Mouse (Mus musculus) forebrain, embryonic 13.5 days (tissue): ENCODE measurements at regions not wholly inside any gene's neighbourhood (a gene's known extent, or its start where the extent isn't known, plus 50 kb on each side); places are given as distances from the start of the nearest gene placed in this dataset.

ENCODE experiments used
- ATAC-seq: fragments of 200-750 bp; cut with Nextera tagmentation; 2 replicates; pipeline ENCODE4 v1.8.0; 2017
- H3K27ac ChIP-seq: fragments of 300-500 bp; sonication (generic); 2 replicates; pipeline ENCODE4 v1.5.1; 2015; ENCODE audit warnings: inconsistent platforms, mild to moderate bottlenecking, moderate library complexity
- H3K27me3 ChIP-seq: fragments of 300-500 bp; sonication (generic); 2 replicates; pipeline ENCODE4 v1.6.1; 2015; ENCODE audit warnings: mild to moderate bottlenecking, inconsistent platforms
- H3K36me3 ChIP-seq: fragments of 300-500 bp; sonication (generic); 2 replicates; pipeline ENCODE4 v1.6.1; 2015; ENCODE audit warnings: mild to moderate bottlenecking, inconsistent platforms; ENCODE audit not compliant: poor library complexity, severe bottlenecking
- H3K4me1 ChIP-seq: fragments of 300-500 bp; sonication (generic); 2 replicates; pipeline ENCODE4 v1.6.1; 2015; ENCODE audit warnings: inconsistent platforms
- H3K4me2 ChIP-seq: fragments of 300-500 bp; sonication (generic); 2 replicates; pipeline ENCODE4 v1.6.1; 2015; ENCODE audit warnings: inconsistent platforms, mild to moderate bottlenecking, moderate library complexity
- H3K4me3 ChIP-seq: fragments of 300-500 bp; sonication (generic); 2 replicates; pipeline ENCODE4 v1.5.1; 2015; ENCODE audit warnings: mild to moderate bottlenecking, inconsistent platforms
- H3K9ac ChIP-seq: fragments of 300-500 bp; sonication (generic); 2 replicates; pipeline ENCODE4 v1.6.1; 2015; ENCODE audit warnings: mild to moderate bottlenecking, inconsistent platforms
- H3K9me3 ChIP-seq: fragments of 300-500 bp; sonication (generic); replicated peaks from 2 replicates; pipeline ENCODE4 v1.6.1; 2016; ENCODE audit warnings: inconsistent platforms
- WGBS: fragments of 180-500 bp; shearing (Covaris S2); methylation state at CpG from one replicate; pipeline ENCODE4 v1.1.7; 2015; 5-methylcytosine and 5-hydroxymethylcytosine counted together

DNA sequence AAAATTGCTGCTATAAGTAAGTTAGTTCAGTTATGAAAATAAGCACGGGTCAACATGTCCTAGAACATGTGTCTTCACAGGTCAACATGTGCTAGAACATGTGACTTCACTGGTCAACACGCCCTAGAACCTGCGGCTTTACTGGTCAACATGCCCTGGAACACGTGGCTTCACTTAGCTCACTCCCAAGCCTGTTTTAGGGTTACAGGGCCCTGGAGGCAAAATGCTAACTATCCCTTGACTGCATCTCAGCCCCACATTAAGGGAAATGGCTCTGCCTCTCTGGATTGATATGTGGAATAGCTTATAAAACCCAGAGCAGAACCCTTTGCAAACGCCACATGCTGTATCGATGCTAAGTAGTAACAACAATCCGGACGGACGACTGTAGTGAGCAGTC, 67.8 kb downstream of the Nkx6-1 start:
- Histone ChIP-seq H3K9ac (no peak overlapping the region), H3K9me3 (no peaks in the 10 kb centered on the region), H3K27ac (no peak overlapping the region), H3K4me2 (no peak overlapping the region), H3K4me3 (no peak overlapping the region), H3K27me3 (peaks cover 6% of the 10 kb centered on the region; the same call in 1 of the 2 replicates), H3K36me3 (no peaks in the 10 kb centered on the region), H3K4me1 (no peaks in the 10 kb centered on the region)
- no peak for ATAC-seq
- WGBS, result 93% methylated on average over 9 of the region's 9 CpGs

DNA sequence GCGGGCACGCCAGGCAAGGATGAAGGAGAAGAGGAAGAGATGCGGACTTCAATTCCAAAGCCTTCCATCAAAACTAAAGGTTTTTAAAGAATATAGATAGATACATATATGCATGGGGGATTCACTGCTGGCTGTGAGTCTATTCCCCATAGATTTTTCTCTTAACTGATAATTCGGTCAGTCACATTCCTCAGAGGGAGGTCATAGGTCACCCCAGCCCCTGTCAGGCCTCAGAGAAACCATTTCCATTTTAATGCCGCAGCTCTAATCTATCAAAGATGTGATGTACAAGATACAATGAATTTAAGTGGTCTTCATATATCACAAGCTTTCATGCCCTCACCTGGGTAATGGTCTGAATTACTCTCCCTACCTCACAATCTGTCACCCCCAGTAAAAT, 73.6 kb downstream of the Nkx6-1 start:
- peaks cover 12% of the 10 kb centered on the region for H3K4me1 ChIP-seq
- H3K4me2 ChIP-seq, result no peak overlapping the region
- no peaks in the 10 kb centered on the region for H3K36me3 ChIP-seq
- no peak overlapping the region for H3K4me3 ChIP-seq
- no peak overlapping the region for H3K27ac ChIP-seq
- WGBS, result 89% methylated on average over 5 of the region's 5 CpGs
- no peak overlapping the region for H3K9ac ChIP-seq
- H3K9me3 ChIP-seq, result no peaks in the 10 kb centered on the region
- peaks cover 10% of the 10 kb centered on the region for H3K27me3 ChIP-seq
- no peak for ATAC-seq

DNA sequence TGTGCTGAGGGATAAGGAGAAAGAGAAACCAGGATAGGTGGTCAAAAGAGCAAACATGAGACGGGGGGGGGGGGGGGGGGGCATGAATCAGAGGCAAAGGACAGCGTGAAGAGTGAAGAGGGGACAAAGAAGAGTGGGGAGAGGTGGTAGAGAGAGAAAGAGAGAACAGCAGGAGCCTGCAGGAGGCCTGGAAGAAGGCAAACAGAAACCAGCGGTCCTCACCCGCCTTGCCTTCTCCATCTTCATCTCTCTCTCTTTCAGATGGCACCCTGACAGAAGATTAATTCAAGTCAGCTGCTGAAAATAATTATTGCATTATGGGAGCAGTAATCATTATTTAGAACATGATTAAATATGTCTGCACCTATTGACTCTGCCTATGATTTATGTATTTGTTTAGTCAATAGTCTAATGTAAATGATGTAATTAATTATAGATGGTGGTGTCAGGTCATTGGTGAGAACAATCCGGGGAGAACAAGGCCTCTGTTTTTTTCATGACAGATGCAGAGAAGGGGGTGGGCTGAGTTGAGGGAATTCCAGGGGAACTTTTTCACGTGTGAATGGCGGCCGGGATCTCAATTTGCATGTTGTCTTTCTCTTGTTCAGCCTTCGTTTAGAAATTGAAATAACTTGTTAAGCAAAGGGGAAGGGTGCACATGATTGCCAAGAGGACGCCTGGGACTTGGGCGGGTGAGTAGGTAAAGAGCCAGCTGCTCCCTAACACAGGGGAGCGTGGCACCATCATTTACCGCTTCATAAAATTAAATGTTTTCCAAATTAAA, 74.3 kb downstream of the Nkx6-1 start:
- Histone ChIP-seq H3K9ac (no peak overlapping the region), H3K4me2 (no peak overlapping the region), H3K27ac (no peak overlapping the region), H3K36me3 (no peaks in the 10 kb centered on the region), H3K9me3 (no peaks in the 10 kb centered on the region), H3K4me3 (no peak overlapping the region), H3K4me1 (peaks cover 12% of the 10 kb centered on the region), H3K27me3 (peaks cover 10% of the 10 kb centered on the region)
- WGBS, result 21% methylated on average over 11 of the region's 13 CpGs
- ATAC-seq, result peak; percentile 75

DNA sequence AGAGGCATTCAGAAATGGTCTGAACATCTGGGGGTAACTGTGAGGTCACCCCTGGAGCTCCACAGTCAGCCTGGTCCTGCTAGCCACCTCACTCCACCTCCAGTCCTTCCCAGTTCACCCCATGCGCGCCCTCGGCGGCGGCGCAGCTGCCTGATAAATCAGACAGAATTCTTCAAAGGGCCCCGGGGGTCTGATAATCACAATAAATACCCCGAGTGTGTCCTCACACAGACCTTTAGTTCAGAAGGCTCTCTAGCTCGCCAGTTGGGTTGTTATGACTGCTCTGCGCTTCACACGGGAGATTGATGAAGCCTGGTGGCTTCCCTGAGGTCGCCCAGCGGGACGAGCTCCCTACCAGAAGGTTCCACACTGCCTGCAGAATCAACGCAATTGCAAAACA, 91.8 kb downstream of the Nkx6-1 start:
- Histone ChIP-seq H3K27ac (no peak overlapping the region), H3K9ac (no peak overlapping the region), H3K4me1 (no peaks in the 10 kb centered on the region; the same call in 1 of the 2 replicates), H3K36me3 (no peaks in the 10 kb centered on the region), H3K27me3 (peaks cover 17% of the 10 kb centered on the region; the same call in 1 of the 2 replicates), H3K4me2 (no peak overlapping the region), H3K4me3 (no peak overlapping the region), H3K9me3 (no peaks in the 10 kb centered on the region)
- 86% methylated on average over 15 of the region's 15 CpGs for WGBS
- ATAC-seq, result no peak

DNA sequence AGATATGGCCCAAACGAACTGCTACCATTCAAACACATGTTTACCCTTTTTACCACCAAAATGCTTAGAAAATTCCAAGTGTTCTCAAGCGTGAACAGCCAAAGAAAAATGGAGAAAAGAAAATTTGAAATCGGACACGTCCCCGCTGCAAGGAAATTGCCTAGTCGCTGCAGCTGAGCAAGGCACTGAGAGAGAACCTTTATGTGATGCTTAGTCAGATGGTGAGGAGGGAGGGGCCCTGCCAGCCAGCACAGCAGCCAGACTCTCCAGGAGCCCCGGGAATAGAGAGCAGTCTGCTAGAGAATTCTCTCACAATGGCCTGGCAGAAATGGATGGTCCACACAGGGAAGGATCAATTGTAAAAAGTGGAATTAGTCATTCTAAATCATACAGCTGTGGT, 99.0 kb downstream of the Nkx6-1 start:
- Histone ChIP-seq H3K36me3 (no peaks in the 10 kb centered on the region), H3K27me3 (peaks cover 22% of the 10 kb centered on the region), H3K27ac (no peak overlapping the region), H3K4me2 (peak overlapping the region; percentile 18; the same call in 1 of the 2 replicates), H3K4me3 (no peak overlapping the region), H3K4me1 (no peaks in the 10 kb centered on the region), H3K9me3 (0 out of 2 replicates have a peak, but pooled peaks cover under 1% of the 10 kb centered on the region), H3K9ac (no peak overlapping the region)
- 7% methylated on average over 7 of the region's 7 CpGs for WGBS
- peak; percentile 68; the same call in 1 of the 2 replicates for ATAC-seq

DNA sequence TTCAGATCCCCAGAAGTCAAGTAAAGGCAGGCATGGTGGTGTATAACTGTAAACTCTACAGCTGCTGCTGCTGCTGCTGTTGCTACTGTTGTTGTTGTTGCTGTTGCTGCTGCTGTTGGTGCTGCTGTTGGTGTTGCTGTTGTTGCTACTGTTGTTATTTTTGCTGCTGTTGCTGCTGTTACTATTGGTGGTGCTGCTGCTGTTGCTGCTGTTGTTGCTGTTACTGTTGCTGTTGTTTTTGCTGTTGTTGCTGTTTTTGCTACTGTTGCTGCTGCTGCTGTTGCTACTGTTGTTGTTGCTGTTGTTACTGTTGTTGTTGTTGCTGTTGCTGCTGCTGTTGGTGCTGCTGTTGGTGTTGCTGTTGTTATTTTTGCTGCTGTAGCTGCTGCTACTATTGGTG, 104.4 kb downstream of the Nkx6-1 start:
- H3K27me3 ChIP-seq, result peaks cover 15% of the 10 kb centered on the region
- H3K4me1 ChIP-seq, result 0 out of 2 replicates have a peak, but pooled peaks cover 4% of the 10 kb centered on the region
- peaks cover 8% of the 10 kb centered on the region; the same call in 1 of the 2 replicates for H3K9me3 ChIP-seq
- H3K27ac ChIP-seq, result no peak overlapping the region
- no peak for ATAC-seq
- H3K4me2 ChIP-seq, result no peak overlapping the region
- H3K4me3 ChIP-seq, result no peak overlapping the region
- H3K36me3 ChIP-seq, result no peaks in the 10 kb centered on the region
- H3K9ac ChIP-seq, result no peak overlapping the region

DNA sequence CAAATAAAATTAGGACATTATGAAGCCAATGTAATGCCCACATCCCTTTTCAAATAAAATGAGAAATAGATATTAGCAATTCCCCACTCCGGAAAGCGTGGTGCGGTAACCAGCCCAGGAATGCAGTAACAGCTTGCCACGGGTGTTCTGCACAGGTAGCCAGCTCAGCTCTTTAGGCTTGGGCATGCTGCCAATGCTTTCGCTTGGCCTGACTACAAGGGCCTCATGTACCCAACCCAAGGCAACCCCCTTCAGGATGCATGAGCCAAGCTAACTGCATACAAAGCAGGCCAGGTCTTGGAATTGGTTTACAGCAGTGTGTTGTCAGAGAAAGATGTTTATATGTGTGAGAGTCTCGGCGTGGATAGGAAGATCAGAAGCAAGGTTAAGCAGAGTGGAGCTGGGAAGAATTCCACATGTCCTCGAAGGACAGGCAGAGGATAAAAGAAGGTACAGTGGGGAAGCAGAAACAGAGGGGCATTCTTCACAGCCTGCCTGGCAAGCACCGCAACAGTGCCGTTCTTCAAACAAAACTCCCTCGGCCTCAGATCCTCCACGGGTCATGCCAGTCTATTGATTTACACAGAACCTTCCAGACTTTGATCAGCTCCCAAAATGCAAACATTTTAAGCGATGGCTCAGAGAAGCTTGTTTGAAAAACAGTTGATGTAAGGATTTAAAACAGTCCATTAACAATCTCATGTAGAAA, 106.4 kb downstream of the Nkx6-1 start:
- peak; percentile 67 for ATAC-seq
- Histone ChIP-seq H3K9ac (no peak overlapping the region), H3K27me3 (peaks cover 13% of the 10 kb centered on the region; the same call in 1 of the 2 replicates), H3K4me1 (0 out of 2 replicates have a peak, but pooled peaks cover 4% of the 10 kb centered on the region), H3K4me2 (no peak overlapping the region), H3K9me3 (peaks cover 8% of the 10 kb centered on the region; the same call in 1 of the 2 replicates), H3K4me3 (no peak overlapping the region), H3K27ac (no peak overlapping the region), H3K36me3 (no peaks in the 10 kb centered on the region)
- 62% methylated on average over 13 of the region's 13 CpGs for WGBS

DNA sequence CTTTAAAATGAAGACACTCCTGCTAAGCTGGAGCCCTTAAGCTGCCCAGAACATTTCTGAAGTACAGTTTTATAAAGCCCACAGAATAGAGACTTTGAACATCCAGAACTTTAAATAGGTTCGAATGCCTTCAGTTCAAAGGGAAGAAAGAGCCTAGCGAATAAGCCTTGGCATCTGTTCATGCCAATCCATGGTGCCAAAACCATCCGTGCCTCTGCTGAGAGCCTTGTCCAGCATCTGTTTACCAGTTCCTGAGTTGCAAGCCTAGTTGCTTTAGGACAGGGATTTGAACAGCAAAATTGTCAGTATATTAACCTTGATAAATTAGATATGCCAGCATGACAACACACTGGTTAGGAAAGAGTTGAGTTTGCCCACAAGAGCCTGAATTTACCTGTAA, 107.6 kb downstream of the Nkx6-1 start:
- Histone ChIP-seq H3K27me3 (peaks cover 25% of the 10 kb centered on the region), H3K4me3 (no peak overlapping the region), H3K4me1 (0 out of 2 replicates have a peak, but pooled peaks cover 4% of the 10 kb centered on the region), H3K36me3 (no peaks in the 10 kb centered on the region), H3K4me2 (no peak overlapping the region), H3K9ac (no peak overlapping the region), H3K27ac (no peak overlapping the region), H3K9me3 (peaks cover 8% of the 10 kb centered on the region; the same call in 1 of the 2 replicates)
- WGBS, result 76% methylated on average over 3 of the region's 3 CpGs
- ATAC-seq, result no peak

DNA sequence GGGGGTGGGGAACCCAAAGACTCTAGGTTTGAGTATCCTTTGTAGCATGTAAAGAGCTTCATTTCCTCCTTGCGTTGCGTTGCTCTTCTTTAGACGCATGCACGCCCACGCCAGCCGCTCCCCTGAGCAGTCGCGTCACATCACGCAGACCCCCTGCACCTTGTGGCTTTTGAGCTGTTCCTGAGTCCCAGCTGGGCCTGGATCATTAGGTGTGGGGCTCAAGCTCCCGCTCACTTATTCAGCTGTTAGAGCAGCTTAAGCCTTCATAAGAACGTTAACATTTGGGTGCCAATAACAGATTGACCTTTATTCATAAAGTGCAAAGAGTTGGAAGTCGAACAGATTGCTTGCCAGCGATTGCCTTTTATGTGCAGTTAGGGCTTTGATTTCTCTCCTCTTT, 121.5 kb downstream of the Nkx6-1 start:
- 2% methylated on average over 13 of the region's 13 CpGs for WGBS
- no peak for ATAC-seq
- H3K9ac ChIP-seq, result no peak overlapping the region
- H3K27ac ChIP-seq, result no peak overlapping the region
- no peak overlapping the region for H3K4me2 ChIP-seq
- H3K36me3 ChIP-seq, result no peaks in the 10 kb centered on the region
- H3K27me3 ChIP-seq, result peaks cover 92% of the 10 kb centered on the region
- H3K9me3 ChIP-seq, result no peaks in the 10 kb centered on the region
- no peak overlapping the region for H3K4me3 ChIP-seq
- peaks cover 8% of the 10 kb centered on the region for H3K4me1 ChIP-seq

DNA sequence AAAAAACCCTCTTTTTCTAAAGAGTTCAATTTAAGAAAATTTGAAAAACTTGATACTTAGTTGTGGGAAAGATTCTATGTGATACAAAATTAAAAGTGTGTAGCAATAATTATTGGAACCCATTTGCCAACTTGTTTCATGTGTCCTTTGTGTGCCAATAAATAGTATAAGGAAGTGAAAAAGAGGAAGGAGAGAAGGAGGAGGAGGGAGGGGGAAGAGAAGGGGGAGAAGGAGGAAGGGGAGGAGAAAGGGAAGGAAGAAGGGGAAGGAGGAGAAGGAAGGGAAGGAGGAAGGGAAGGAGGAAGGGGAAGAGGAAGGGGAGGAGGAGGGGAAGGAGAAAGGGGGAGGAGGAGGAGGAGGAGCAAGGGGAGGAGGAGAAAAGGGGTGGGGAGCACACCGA, 125.0 kb downstream of the Nkx6-1 start:
- no peak for ATAC-seq
- Histone ChIP-seq H3K27me3 (peaks cover 94% of the 10 kb centered on the region), H3K4me2 (no peak overlapping the region), H3K36me3 (no peaks in the 10 kb centered on the region), H3K4me1 (peaks cover 19% of the 10 kb centered on the region), H3K4me3 (no peak overlapping the region), H3K9ac (no peak overlapping the region), H3K27ac (no peak overlapping the region), H3K9me3 (no peaks in the 10 kb centered on the region)
- 20% methylated on average over 1 of the region's 1 CpGs for WGBS

DNA sequence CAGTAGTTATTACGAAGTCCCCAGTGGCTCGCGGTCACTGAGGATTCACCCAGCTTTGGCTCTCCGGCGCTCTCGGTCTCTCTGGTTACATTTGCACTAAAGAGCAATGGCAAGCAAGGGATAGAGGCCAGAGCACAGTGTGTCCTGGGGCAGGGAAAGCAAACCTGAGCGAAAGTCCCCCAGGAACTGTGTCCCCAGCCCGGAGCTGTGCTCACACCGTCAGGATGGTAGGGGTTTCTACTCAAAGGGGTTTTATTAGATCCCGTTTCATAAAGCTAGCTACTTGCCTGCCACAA, 125.6 kb downstream of the Nkx6-1 start:
- Histone ChIP-seq H3K27me3 (peaks cover 94% of the 10 kb centered on the region), H3K9ac (no peak overlapping the region), H3K9me3 (no peaks in the 10 kb centered on the region), H3K36me3 (no peaks in the 10 kb centered on the region), H3K4me2 (no peak overlapping the region), H3K4me1 (peaks cover 19% of the 10 kb centered on the region), H3K4me3 (no peak overlapping the region), H3K27ac (no peak overlapping the region)
- WGBS, result 2% methylated on average over 10 of the region's 10 CpGs
- ATAC-seq, result no peak

DNA sequence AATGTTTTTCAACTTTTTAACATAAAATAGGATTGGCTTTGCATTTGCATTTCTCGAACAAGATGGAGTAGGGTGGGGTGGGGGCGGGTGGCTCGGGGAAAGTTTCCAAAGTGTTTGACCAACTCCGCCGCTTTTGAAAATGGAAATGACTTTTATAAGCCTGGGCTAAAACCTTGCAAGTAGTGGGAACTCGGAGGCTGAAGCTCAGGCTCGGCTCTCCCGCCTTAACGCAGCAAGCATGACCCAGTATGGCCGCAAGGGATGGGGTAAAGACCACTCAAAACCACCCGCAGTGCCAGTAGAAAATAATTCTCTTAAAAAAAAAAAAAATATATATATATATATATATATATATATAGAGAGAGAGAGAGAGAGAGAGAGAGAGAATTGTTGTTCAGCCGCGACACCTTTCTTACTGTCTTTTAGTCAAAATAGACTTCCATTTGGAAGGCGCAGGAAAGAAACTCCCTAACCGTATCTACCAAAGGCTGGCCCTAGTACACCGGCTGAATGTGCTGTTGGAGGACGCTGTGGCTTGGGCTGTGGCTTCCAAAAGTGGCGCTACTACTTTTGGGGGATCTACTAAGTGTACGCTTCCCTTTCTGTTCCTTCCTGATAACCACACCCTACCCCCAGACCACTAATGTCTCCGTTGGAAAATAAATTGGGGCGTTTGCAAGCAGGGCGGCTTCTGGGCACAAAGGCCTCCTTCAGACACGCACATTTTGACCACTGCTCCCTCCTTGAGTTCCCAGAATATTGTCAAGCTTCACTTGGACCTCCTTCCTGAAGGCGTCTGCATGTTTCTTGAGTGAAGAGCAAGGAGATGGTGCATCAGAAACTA, 126.2 kb downstream of the Nkx6-1 start:
- Histone ChIP-seq H3K27ac (no peak overlapping the region), H3K27me3 (peaks cover 94% of the 10 kb centered on the region), H3K4me2 (peak overlapping the region; percentile 35), H3K9me3 (no peaks in the 10 kb centered on the region), H3K9ac (no peak overlapping the region), H3K4me3 (no peak overlapping the region), H3K36me3 (no peaks in the 10 kb centered on the region), H3K4me1 (peaks cover 19% of the 10 kb centered on the region)
- under 1% methylated on average over 24 of the region's 24 CpGs for WGBS
- no peak for ATAC-seq
